Mouse (Mus musculus) stomach, embryonic 16.5 days (tissue): Measurements from ENCODE around the gene Cacng7. TPM values are rescaled to one million over a fixed set of nuclear protein-coding genes. Genes with fewer than 3 reads are reported as not detected.
A peak's percentile ranks its signal among the peaks of the same experiment; 100 is the strongest.

Experiments used
- ATAC-seq: fragments of 200-750 bp; cut with Nextera tagmentation; 2 replicates; pipeline ENCODE4 v1.8.0; 2017; ENCODE audit warnings: moderate number of reproducible peaks, moderate TSS enrichment; ENCODE audit not compliant: insufficient read depth, low FRiP score
- H3K27ac ChIP-seq: fragments of 300-500 bp; sonication (generic); 2 replicates; pipeline ENCODE4 v1.5.1; 2014; ENCODE audit warnings: low read length
- H3K27me3 ChIP-seq: fragments of 300-500 bp; sonication (generic); 2 replicates; pipeline ENCODE4 v1.6.1; 2014; ENCODE audit warnings: low read length, control low read depth, mixed read lengths; ENCODE audit not compliant: control insufficient read depth, insufficient read depth
- H3K36me3 ChIP-seq: fragments of 300-500 bp; sonication (generic); 2 replicates; pipeline ENCODE4 v1.6.1; 2014; ENCODE audit warnings: low read length; ENCODE audit not compliant: control insufficient read depth, insufficient read depth
- H3K4me1 ChIP-seq: fragments of 300-500 bp; sonication (generic); 2 replicates; pipeline ENCODE4 v1.6.1; 2014; ENCODE audit warnings: low read length, control low read depth, mixed read lengths; ENCODE audit not compliant: control insufficient read depth, insufficient read depth
- H3K4me2 ChIP-seq: fragments of 300-500 bp; sonication (generic); 2 replicates; pipeline ENCODE4 v1.6.1; 2014; ENCODE audit warnings: low read depth, low read length, mixed read lengths
- H3K4me3 ChIP-seq: fragments of 300-500 bp; sonication (generic); replicated peaks from 2 replicates; pipeline ENCODE4 v1.5.1; 2014; ENCODE audit warnings: mild to moderate bottlenecking, low read length
- H3K9ac ChIP-seq: fragments of 300-500 bp; sonication (generic); 2 replicates; pipeline ENCODE4 v1.6.1; 2014; ENCODE audit warnings: low read length
- H3K9me3 ChIP-seq: fragments of 300-500 bp; sonication (generic); replicated peaks from 2 replicates; pipeline ENCODE4 v1.6.1; 2016; ENCODE audit warnings: low read length, control low read depth; ENCODE audit not compliant: control insufficient read depth
- WGBS: fragments of 180-500 bp; shearing (Covaris S2); extraction: QIAGEN DNeasy Blood & Tissue Kit; methylation state at CpG from one replicate; pipeline ENCODE4 v1.1.7; 2014; 5-methylcytosine and 5-hydroxymethylcytosine counted together
- microRNA-seq: library from miRNA; unstranded; fragments of <30 nt; microRNA quantifications from one replicate; pipeline ENCODE4, GENCODE M21; 2016
- polyA plus RNA-seq: library from polyadenylated mRNA; unstranded; fragments of >200 nt; fragmentation: Nextera tagmentation; extraction: Ambion mirVana; gene quantifications from 2 replicates; pipeline ENCODE4 v1.2.1, GENCODE M21; 2015

Gene Cacng7
- polyA plus RNA-seq, 1 experiment from 2014 or later = 1.4 TPM

DNA sequence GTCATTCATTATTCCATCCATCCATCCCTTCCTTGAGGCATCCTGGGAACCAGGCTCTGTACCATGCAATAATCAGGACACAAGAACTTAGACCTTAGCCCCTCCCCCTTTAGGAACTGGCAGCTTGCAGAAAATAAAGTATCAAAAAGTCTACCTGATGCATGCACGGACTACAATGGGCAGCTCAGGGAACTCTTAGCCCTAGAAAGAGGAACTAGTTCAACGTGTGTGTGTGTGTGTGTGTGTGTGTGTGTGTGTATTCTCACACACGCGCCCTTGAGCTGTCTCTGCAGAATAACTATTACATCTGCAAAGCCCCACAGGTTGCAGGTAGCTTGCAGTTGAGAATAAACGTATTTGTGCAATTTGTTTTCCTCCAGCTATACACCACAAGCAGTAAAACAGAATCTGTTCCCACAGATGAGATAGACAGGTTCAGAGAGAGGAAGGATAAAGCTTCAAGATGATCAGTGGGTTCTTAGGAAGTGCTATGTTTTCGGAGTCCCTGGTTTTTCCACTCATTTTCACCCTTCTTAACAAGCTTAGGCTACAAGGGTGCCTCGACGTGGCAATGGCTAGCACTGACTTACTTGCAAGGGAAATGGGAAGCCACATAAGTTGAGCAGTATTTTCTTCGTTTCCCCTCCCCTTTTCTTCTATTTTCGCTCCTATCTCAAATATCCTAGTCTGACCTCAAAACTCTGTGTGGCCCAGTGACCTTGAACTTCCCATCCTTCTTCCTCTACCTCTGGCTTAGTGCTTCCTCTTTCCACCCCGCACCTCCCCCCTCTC is 77.2 kb downstream of the Cacng7 start:
- H3K27ac ChIP-seq = no peak overlapping the region
- 55% methylated on average over 11 of the region's 11 CpGs for WGBS
- H3K4me3 ChIP-seq = no peak overlapping the region
- H3K36me3 ChIP-seq = no peaks in the 10 kb centered on the region
- H3K27me3 ChIP-seq = peaks cover 37% of the 10 kb centered on the region
- no peaks in the 10 kb centered on the region for H3K9me3 ChIP-seq
- no peak overlapping the region for H3K9ac ChIP-seq
- no peak for ATAC-seq
- no peak overlapping the region for H3K4me2 ChIP-seq
- H3K4me1 ChIP-seq = peaks cover 9% of the 10 kb centered on the region

DNA sequence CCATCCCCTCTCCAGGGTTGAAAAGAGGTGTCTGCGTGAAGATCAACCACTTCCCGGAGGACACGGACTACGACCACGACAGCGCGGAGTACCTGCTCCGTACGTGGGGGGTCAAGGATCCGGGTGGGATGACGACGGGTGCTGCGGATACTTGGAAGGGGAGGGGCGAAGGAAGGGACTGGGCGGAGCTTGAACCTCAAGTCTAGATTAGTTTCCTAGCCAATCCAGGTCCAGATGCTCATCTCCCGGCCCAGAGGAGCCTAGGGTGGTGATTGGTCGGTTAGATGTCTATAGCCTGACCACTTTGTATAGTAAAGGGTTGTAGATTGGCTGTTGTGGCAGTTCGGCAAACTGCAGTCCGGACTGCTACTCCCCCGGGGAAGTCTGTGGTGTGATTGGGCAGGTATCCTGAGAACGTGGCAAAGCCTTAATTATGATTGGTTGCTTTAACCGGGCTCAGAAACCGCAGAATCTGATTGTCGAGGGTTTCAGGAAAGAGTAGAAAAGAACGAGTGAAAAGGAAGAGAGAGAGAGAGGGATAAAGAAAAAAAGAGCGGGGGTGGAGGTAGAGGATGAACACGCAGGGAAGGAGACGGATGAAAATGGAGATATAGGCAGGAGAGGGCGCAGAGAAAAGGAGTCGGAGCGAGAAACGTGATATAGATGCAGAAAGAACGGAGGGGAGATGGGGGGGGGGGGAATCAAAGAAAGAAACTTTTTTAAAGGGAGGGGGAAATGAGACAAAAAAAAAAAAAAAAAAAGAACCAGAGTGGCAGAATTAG is 78.6 kb downstream of the Cacng7 start:
- under 1% methylated on average over 33 of the region's 33 CpGs for WGBS
- Histone ChIP-seq H3K36me3 (no peaks in the 10 kb centered on the region), H3K4me1 (peaks cover 9% of the 10 kb centered on the region), H3K4me3 (peak overlapping the region; percentile 44), H3K4me2 (peak overlapping the region; percentile 62), H3K9me3 (peaks cover 3% of the 10 kb centered on the region; the same call in 1 of the 2 replicates), H3K27ac (no peak overlapping the region), H3K27me3 (peaks cover 51% of the 10 kb centered on the region), H3K9ac (peak overlapping the region; percentile 38; the same call in 1 of the 2 replicates)
- ATAC-seq = peak; percentile 88

DNA sequence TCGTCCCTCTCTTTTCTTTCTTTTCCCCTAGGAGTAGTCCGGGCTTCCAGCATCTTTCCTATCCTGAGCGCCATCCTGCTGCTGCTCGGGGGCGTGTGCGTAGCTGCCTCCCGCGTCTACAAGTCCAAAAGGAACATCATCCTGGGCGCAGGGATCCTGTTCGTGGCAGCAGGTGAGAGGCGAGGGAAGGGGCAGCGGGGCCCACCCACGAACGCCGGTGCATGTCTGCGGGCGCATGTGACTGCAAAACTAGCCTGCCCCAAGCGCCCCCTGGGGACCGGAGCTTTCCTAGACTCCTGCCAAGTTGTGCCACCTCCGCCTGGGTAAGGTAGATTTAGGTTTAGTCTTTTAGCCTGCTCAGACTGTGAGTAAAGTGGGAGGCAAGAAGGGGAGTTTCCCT is 79.3 kb downstream of the Cacng7 start:
- WGBS = 2% methylated on average over 20 of the region's 20 CpGs
- H3K9me3 ChIP-seq = peaks cover 3% of the 10 kb centered on the region; the same call in 1 of the 2 replicates
- no peak overlapping the region; the same call in 1 of the 2 replicates for H3K9ac ChIP-seq
- peaks cover 9% of the 10 kb centered on the region for H3K4me1 ChIP-seq
- ATAC-seq = no peak
- H3K27ac ChIP-seq = no peak overlapping the region
- H3K27me3 ChIP-seq = peaks cover 58% of the 10 kb centered on the region
- peak overlapping the region; percentile 62 for H3K4me2 ChIP-seq
- H3K36me3 ChIP-seq = no peaks in the 10 kb centered on the region
- peak overlapping the region; percentile 44 for H3K4me3 ChIP-seq

DNA sequence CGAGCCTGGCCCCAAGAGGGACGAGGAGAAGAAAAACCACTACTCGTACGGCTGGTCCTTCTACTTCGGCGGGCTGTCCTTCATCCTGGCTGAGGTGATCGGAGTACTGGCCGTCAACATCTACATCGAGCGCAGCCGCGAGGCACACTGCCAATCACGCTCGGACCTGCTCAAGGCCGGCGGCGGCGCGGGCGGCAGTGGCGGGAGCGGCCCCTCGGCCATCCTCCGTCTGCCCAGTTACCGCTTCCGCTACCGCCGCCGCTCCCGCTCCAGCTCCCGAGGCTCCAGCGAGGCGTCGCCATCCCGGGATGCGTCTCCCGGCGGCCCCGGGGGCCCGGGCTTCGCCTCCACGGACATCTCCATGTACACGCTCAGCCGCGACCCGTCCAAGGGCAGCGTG is 82.1 kb downstream of the Cacng7 start:
- Histone ChIP-seq H3K4me1 (peaks cover 9% of the 10 kb centered on the region), H3K4me3 (peak overlapping the region; percentile 55), H3K27ac (no peak overlapping the region), H3K36me3 (no peaks in the 10 kb centered on the region), H3K27me3 (peaks cover 67% of the 10 kb centered on the region), H3K9me3 (peaks cover 3% of the 10 kb centered on the region; the same call in 1 of the 2 replicates), H3K9ac (peak overlapping the region; percentile 72), H3K4me2 (peak overlapping the region; percentile 99)
- WGBS = under 1% methylated on average over 47 of the region's 47 CpGs
- ATAC-seq = peak; percentile 34; the same call in 1 of the 2 replicates

DNA sequence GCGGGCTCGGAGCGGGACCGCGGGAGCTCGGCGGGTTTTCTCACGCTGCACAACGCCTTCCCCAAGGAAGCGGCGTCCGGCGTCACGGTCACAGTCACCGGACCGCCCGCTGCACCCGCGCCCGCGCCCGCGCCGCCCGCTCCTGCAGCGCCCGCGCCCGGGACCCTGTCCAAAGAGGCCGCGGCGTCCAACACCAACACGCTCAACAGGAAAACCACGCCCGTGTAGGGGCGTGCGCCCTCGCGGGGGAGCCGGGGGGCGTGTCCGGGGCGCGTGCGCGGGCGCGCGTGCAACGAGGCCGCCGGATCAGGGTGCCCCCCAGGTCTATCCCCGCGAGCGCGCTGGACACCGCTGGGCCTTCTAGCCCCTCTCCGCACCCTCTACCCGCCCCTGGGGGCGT is 82.6 kb downstream of the Cacng7 start:
- H3K4me1 ChIP-seq = peaks cover 9% of the 10 kb centered on the region
- peak; percentile 31; the same call in 1 of the 2 replicates for ATAC-seq
- H3K9me3 ChIP-seq = peaks cover 3% of the 10 kb centered on the region; the same call in 1 of the 2 replicates
- under 1% methylated on average over 56 of the region's 60 CpGs for WGBS
- H3K27me3 ChIP-seq = peaks cover 67% of the 10 kb centered on the region
- no peaks in the 10 kb centered on the region for H3K36me3 ChIP-seq
- H3K4me3 ChIP-seq = peak overlapping the region; percentile 55
- peak overlapping the region; percentile 99 for H3K4me2 ChIP-seq
- H3K9ac ChIP-seq = peak overlapping the region; percentile 72
- H3K27ac ChIP-seq = no peak overlapping the region

Small RNA genes lying within 50 kb of the gene (microRNA-seq; reads per million reads assigned to microRNA genes)
- 3.5 reads per million, percentile 19 among the genes with 10 or more reads in this experiment for gene Gm23450

Other genes with a start within 250 kb of the Cacng7 start
- gene AU018091, start 163.8 kb upstream of the Cacng7 start, polyA plus RNA-seq = 0.12 TPM in 1 of 2 replicates, not detected in the other
- gene Nlrp12, start 83.2 kb upstream of the Cacng7 start, polyA plus RNA-seq = 0.05 and 0.15 TPM in 2 replicates
- 170 and 217 TPM in 2 replicates for gene Myadm, start 43.9 kb upstream of the Cacng7 start, polyA plus RNA-seq
- gene Prkcg, start 43.8 kb upstream of the Cacng7 start, polyA plus RNA-seq = 0.32 and 1.1 TPM in 2 replicates
- 0.74 and 1.1 TPM in 2 replicates for gene Cacng8, start 57.7 kb downstream of the Cacng7 start, polyA plus RNA-seq
- 0.19 and 3.0 TPM in 2 replicates for gene Cacng6, start 91.2 kb downstream of the Cacng7 start, polyA plus RNA-seq
- gene Tarm1, start 169.7 kb downstream of the Cacng7 start, polyA plus RNA-seq = 0.47 and 0.49 TPM in 2 replicates